Mouse (Mus musculus) lung, embryonic 16.5 days (tissue): ENCODE results near the gene Slc39a5. TPM values are rescaled to one million over a fixed set of nuclear protein-coding genes. Genes with fewer than 3 reads are reported as not detected.

Experiments used
- ATAC-seq: fragments of 200-750 bp; cut with Nextera tagmentation; 2 replicates; pipeline ENCODE4 v1.8.0; 2017; ENCODE audit warnings: low read depth, mild to moderate bottlenecking, moderate library complexity
- H3K27ac ChIP-seq: fragments of 300-500 bp; sonication (generic); 2 replicates; pipeline ENCODE4 v1.5.1; 2014; ENCODE audit warnings: mild to moderate bottlenecking, control low read depth, low read length
- H3K27me3 ChIP-seq: fragments of 300-500 bp; sonication (generic); 2 replicates; pipeline ENCODE4 v1.6.1; 2014; ENCODE audit warnings: low read depth, low read length, mixed read lengths; ENCODE audit not compliant: control insufficient read depth, insufficient read depth
- H3K36me3 ChIP-seq: fragments of 300-500 bp; sonication (generic); 2 replicates; pipeline ENCODE4 v1.6.1; 2014; ENCODE audit warnings: low read length; ENCODE audit not compliant: control insufficient read depth, insufficient read depth
- H3K4me1 ChIP-seq: fragments of 300-500 bp; sonication (generic); replicated peaks from 2 replicates; pipeline ENCODE4 v1.6.1; 2014; ENCODE audit warnings: low read length, mixed read lengths; ENCODE audit not compliant: control insufficient read depth, insufficient read depth
- H3K4me2 ChIP-seq: fragments of 300-500 bp; sonication (generic); 2 replicates; pipeline ENCODE4 v1.6.1; 2014; ENCODE audit warnings: low read depth, low read length, control low read depth
- H3K4me3 ChIP-seq: fragments of 300-500 bp; sonication (generic); 2 replicates; pipeline ENCODE4 v1.5.1; 2014; ENCODE audit warnings: mild to moderate bottlenecking, low read length, control low read depth
- H3K9ac ChIP-seq: fragments of 300-500 bp; sonication (generic); 2 replicates; pipeline ENCODE4 v1.6.1; 2014; ENCODE audit warnings: low read length, control low read depth
- H3K9me3 ChIP-seq: fragments of 300-500 bp; sonication (generic); 2 replicates; pipeline ENCODE4 v1.6.1; 2016; ENCODE audit warnings: low read length; ENCODE audit not compliant: control insufficient read depth
- WGBS: fragments of 180-500 bp; shearing (Covaris S2); extraction: QIAGEN DNeasy Blood & Tissue Kit; methylation state at CpG from one replicate; pipeline ENCODE4 v1.1.7; 2014; 5-methylcytosine and 5-hydroxymethylcytosine counted together
- polyA plus RNA-seq: library from polyadenylated mRNA; unstranded; fragments of >200 nt; fragmentation: Nextera tagmentation; extraction: Ambion mirVana; gene quantifications from 2 replicates; pipeline ENCODE4 v1.2.1, GENCODE M21; 2015

The Slc39a5 gene
- polyA plus RNA-seq, 1 experiment from 2014 or later, result 0.13 TPM

DNA sequence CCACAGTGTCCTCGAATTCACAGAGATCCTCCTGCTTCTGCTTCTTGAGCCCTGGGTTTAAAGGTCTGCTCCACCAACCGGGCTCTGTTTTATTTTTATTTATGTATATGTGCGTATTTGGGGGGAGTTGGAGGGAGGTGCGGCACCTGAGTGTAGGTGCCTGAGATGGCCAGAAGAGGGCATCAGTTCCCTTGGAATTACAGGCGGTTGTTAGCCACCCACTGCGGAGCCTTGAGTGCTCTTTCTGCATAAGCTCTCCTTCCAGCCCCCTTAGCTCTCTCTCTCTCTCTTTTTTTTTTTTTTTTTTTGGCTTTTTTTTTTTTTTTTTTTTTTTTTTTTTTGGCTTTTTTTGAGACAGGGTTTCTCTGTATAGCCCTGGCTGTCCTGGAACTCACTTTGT, 26.6 kb downstream of the Slc39a5 start:
- Histone ChIP-seq H3K9me3 (no peaks in the 10 kb centered on the region), H3K9ac (no peak overlapping the region), H3K27me3 (no peaks in the 10 kb centered on the region), H3K4me1 (peaks cover 21% of the 10 kb centered on the region), H3K36me3 (peaks cover 8% of the 10 kb centered on the region), H3K27ac (no peak overlapping the region), H3K4me2 (no peak overlapping the region), H3K4me3 (no peak overlapping the region)
- no peak for ATAC-seq
- WGBS, result 73% methylated on average over 6 of the region's 6 CpGs

- H3K36me3 ChIP-seq, result no peaks in the 10 kb centered on the region
- H3K9me3 ChIP-seq, result no peaks in the 10 kb centered on the region
- peaks cover 16% of the 10 kb centered on the region for H3K4me1 ChIP-seq
- no peak overlapping the region for H3K4me3 ChIP-seq
- no peak overlapping the region for H3K9ac ChIP-seq
- WGBS, result 64% methylated on average over 6 of the region's 6 CpGs
- no peak overlapping the region for H3K27ac ChIP-seq
- H3K27me3 ChIP-seq, result no peaks in the 10 kb centered on the region
- H3K4me2 ChIP-seq, result no peak overlapping the region
- ATAC-seq, result no peak
Observed at GRCm38 (mm10) chr10:128372989-128373748, 27.9 kb downstream of the Slc39a5 start.

DNA sequence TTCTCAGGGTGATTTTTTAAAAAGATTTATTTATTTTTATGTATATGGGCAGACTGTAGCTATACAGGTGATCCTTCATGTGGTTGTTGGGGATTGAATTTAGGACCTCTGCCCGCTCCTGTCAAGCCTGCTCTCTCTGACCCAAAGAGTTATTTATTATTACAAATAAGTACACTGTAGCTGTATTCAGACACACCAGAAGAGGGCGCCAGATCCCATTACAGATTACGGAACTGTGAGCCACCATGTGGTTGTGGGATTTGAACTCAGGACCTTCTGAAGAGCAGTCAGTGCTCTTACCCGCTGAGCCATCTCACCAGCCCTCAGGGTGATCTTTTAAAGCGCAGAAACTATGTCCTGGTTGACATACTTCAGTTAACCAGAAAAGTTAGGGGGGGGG, 28.9 kb downstream of the Slc39a5 start:
- Histone ChIP-seq H3K4me2 (no peak overlapping the region), H3K27ac (no peak overlapping the region), H3K4me1 (peaks cover 20% of the 10 kb centered on the region), H3K27me3 (no peaks in the 10 kb centered on the region), H3K36me3 (no peaks in the 10 kb centered on the region), H3K9me3 (no peaks in the 10 kb centered on the region), H3K4me3 (no peak overlapping the region), H3K9ac (no peak overlapping the region)
- 71% methylated on average over 5 of the region's 5 CpGs for WGBS
- no peak for ATAC-seq

GRCm38 (mm10) chr10:128370601-128371000, 30.4 kb downstream of the Slc39a5 start:
- H3K27ac ChIP-seq, result no peak overlapping the region
- no peaks in the 10 kb centered on the region for H3K9me3 ChIP-seq
- no peaks in the 10 kb centered on the region for H3K27me3 ChIP-seq
- no peak overlapping the region for H3K4me3 ChIP-seq
- ATAC-seq, result no peak
- no peaks in the 10 kb centered on the region for H3K36me3 ChIP-seq
- peaks cover 14% of the 10 kb centered on the region for H3K4me1 ChIP-seq
- WGBS, result 53% methylated on average over 4 of the region's 4 CpGs
- no peak overlapping the region for H3K9ac ChIP-seq
- no peak overlapping the region for H3K4me2 ChIP-seq

DNA sequence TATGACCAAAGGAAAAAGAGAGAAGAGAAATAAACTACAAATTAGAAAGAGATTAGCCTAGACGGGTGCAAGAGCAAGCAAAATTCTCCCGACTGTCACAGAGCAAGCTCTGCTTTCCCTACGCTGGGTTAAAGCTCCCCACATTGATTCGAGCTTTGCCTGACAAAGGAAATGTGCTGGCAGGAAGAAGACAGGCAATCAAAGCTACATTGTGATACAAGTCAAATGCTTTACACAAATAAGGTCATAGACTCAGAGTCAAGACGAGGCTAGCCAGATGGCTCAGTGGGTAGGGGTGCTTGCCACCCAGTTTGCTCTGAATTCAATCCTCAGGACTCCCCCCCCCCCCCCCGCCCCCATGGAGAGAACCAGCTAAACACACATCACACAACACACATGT, 31.0 kb downstream of the Slc39a5 start:
- Histone ChIP-seq H3K36me3 (no peaks in the 10 kb centered on the region), H3K27ac (no peak overlapping the region), H3K4me3 (no peak overlapping the region), H3K4me2 (no peak overlapping the region), H3K9me3 (no peaks in the 10 kb centered on the region), H3K9ac (no peak overlapping the region), H3K27me3 (no peaks in the 10 kb centered on the region), H3K4me1 (peaks cover 14% of the 10 kb centered on the region)
- 64% methylated on average over 5 of the region's 6 CpGs for WGBS
- no peak for ATAC-seq

DNA sequence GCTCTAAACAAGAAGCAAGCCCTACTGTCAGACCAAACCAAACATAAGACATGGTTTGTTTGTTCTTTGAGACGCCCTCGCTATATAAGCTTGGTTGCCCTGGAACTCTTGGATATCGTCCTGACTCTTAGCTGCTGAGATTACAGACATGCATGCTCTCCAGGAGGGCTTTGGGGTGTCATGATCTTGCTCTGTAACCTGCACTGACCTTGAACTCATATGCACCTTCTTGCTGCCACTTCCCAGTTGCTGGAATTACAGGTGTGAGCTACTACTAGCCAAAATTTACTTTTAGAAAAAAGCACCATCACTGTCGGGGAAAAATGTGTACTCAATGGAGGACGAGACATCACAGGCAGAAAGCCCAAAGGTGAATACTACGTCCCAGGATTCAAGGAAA, 31.4 kb downstream of the Slc39a5 start:
- no peak for ATAC-seq
- Histone ChIP-seq H3K27ac (peak overlapping the region; percentile 96), H3K27me3 (no peaks in the 10 kb centered on the region), H3K4me3 (peak overlapping the region; percentile 76), H3K9me3 (no peaks in the 10 kb centered on the region), H3K4me2 (peak overlapping the region; percentile 79), H3K9ac (peak overlapping the region; percentile 79), H3K36me3 (no peaks in the 10 kb centered on the region), H3K4me1 (peaks cover 14% of the 10 kb centered on the region)
- 63% methylated on average over 6 of the region's 6 CpGs for WGBS

DNA sequence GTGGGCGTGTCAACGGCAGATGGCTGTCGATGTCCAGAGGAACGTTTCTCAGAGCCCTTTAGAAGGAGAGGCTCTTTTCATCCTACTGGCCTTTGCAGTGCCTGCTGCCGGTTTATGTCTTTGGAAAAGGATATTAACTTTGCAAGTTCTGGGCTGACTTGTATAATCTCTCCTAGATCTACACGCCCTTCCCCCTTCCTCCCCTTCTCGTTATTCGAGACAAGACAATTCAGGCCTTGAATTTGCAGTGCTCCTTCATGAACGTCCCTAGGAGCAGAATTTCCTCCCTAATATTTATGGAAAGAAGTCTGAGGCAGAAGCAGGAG, 31.8 kb downstream of the Slc39a5 start:
- Histone ChIP-seq H3K36me3 (peaks cover 4% of the 10 kb centered on the region; the same call in 1 of the 2 replicates), H3K9me3 (no peaks in the 10 kb centered on the region), H3K27me3 (no peaks in the 10 kb centered on the region), H3K4me1 (peaks cover 14% of the 10 kb centered on the region), H3K4me2 (peak overlapping the region; percentile 79), H3K27ac (peak overlapping the region; percentile 96), H3K9ac (peak overlapping the region; percentile 79), H3K4me3 (peak overlapping the region; percentile 76)
- no peak for ATAC-seq
- WGBS, result 3% methylated on average over 9 of the region's 9 CpGs

DNA sequence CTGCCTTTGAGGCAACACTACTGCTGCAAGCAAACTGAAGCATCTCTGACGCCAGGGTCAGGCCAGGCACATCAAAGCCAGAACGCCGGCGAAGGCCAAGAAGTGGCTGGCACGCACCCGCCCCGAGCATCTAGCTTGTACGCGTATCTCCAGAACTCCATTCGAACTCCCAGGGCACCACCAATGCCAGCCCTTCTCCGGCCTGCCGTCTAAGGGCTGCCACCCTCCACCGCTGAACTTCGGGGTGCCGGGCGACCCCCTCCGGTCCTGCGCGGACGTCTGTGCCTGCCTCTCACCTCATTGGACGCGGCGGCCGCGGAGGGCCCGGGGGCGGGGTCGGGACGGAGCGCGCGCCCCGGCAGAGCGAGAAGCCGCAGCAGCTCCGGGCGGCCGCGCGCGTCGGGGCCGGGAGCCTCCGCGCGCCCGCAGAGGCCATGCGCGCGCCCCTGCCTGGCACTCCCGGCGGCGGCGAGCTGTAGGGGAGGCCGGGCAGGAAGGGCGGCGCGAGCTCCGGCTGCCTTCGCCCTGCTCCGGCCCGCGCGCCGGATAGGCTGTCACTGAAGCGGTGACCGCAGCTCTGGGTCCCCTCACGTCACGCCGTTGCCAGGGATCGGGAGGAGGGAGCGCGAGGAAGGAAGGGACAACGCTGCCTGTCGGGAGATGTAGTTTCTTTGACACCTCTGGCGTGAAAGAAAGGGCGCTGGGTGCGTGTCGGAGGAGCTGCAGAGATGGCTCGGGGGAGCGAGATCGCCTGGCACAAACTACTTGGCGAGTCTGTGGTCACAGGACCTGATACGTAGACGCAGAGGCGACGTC, 32.4 kb downstream of the Slc39a5 start, which contains the start of gene Coq10a:
Gene Coq10a, minus strand, starts transcription at position 596 of the 816 bp plus-strand sequence.
- under 1% methylated on average over 81 of the region's 87 CpGs for WGBS
- peak; percentile 97 for ATAC-seq
- H3K4me1 ChIP-seq, result peaks cover 14% of the 10 kb centered on the region
- no peaks in the 10 kb centered on the region for H3K9me3 ChIP-seq
- H3K27ac ChIP-seq, result peak within 1 kb of the TSS; percentile 96
- peaks cover 4% of the 10 kb centered on the region for H3K36me3 ChIP-seq
- peak within 1 kb of the TSS; percentile 76 for H3K4me3 ChIP-seq
- peak within 1 kb of the TSS; percentile 79 for H3K4me2 ChIP-seq
- H3K9ac ChIP-seq, result peak within 1 kb of the TSS; percentile 79
- H3K27me3 ChIP-seq, result no peaks in the 10 kb centered on the region

DNA sequence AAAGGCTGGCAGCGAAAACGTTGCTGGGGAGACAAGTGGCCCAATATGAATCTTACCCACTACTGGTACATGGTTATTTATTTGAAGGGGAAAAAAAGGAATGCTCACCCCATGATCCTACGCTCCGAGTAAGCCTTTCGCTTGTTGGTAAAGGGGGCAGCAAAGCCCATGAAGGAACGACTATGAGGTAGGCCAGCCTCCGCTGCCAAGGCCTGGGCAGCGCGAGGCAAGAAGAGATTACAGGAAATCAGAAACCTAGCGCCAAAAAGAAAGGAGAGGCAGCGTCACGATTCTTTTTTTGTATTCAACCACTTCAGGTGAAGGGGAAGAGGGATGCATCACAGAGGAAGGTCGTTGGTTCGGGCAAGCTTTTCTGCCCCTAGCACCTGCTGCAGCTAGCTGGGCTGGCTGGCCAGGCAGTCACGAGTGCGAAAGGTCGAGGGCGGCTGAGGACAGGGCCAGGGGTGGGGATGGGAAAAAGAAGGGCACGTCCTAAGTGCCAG, 33.1 kb downstream of the Slc39a5 start:
- H3K9ac ChIP-seq, result peak overlapping the region; percentile 79
- ATAC-seq, result no peak
- WGBS, result 16% methylated on average over 19 of the region's 19 CpGs
- no peaks in the 10 kb centered on the region for H3K9me3 ChIP-seq
- peak overlapping the region; percentile 76 for H3K4me3 ChIP-seq
- peaks cover 14% of the 10 kb centered on the region for H3K4me1 ChIP-seq
- H3K4me2 ChIP-seq, result peak overlapping the region; percentile 79
- H3K36me3 ChIP-seq, result peaks cover 8% of the 10 kb centered on the region
- no peaks in the 10 kb centered on the region for H3K27me3 ChIP-seq
- H3K27ac ChIP-seq, result peak overlapping the region; percentile 96
